Mouse (Mus musculus) testis, adult 2 months (tissue): Measurements from ENCODE around the gene Lmtk2. TPM values are rescaled to one million over a fixed set of nuclear protein-coding genes. Genes with fewer than 3 reads are reported as not detected.

ENCODE experiments used
- H3K27ac ChIP-seq: fragments of 200-500 bp; 2 replicates; pipeline ENCODE4 v1.5.1; 2012; ENCODE audit warnings: low read depth, low read length; ENCODE audit not compliant: control insufficient read depth, insufficient read depth
- H3K27me3 ChIP-seq: fragments of 200-500 bp; 2 replicates; pipeline ENCODE4 v1.6.1; 2012; ENCODE audit warnings: mild to moderate bottlenecking, low read length, moderate library complexity; ENCODE audit not compliant: control insufficient read depth, insufficient read depth
- H3K36me3 ChIP-seq: fragments of 200-500 bp; 2 replicates; pipeline ENCODE4 v1.6.1; 2012; ENCODE audit warnings: mild to moderate bottlenecking, low read length; ENCODE audit not compliant: control insufficient read depth, insufficient read depth
- H3K4me1 ChIP-seq: fragments of 200-500 bp; 2 replicates; pipeline ENCODE4 v1.6.1; 2012; ENCODE audit warnings: low read length; ENCODE audit not compliant: control insufficient read depth, insufficient read depth
- H3K4me3 ChIP-seq: fragments of 200-500 bp; 2 replicates; pipeline ENCODE4 v1.5.1; 2012; ENCODE audit warnings: low read depth, mild to moderate bottlenecking, low read length, moderate library complexity, mixed read lengths; ENCODE audit not compliant: control insufficient read depth
- CTCF ChIP-seq: fragments of 200-500 bp; IDR thresholded peaks from 2 replicates; pipeline ENCODE4 v1.5.1; 2012; ENCODE audit warnings: low read depth, mild to moderate bottlenecking, inconsistent platforms, low read length, moderate library complexity; ENCODE audit not compliant: control insufficient read depth, insufficient read depth, insufficient replicate concordance
- POLR2A ChIP-seq: fragments of 200-500 bp; IDR thresholded peaks from 2 replicates; pipeline ENCODE4 v1.6.1; 2012; ENCODE audit warnings: low read depth, mild to moderate bottlenecking, inconsistent platforms, low read length, moderate library complexity; ENCODE audit not compliant: control insufficient read depth
- polyA plus RNA-seq: library from polyadenylated mRNA; depleted of rRNA; stranded (reverse); fragments of >200 nt; gene quantifications from 2 replicates; pipeline ENCODE4 v1.2.3, GENCODE M21; 2012

Lmtk2 gene
- polyA plus RNA-seq, 1 experiment = 11.3 TPM

DNA sequence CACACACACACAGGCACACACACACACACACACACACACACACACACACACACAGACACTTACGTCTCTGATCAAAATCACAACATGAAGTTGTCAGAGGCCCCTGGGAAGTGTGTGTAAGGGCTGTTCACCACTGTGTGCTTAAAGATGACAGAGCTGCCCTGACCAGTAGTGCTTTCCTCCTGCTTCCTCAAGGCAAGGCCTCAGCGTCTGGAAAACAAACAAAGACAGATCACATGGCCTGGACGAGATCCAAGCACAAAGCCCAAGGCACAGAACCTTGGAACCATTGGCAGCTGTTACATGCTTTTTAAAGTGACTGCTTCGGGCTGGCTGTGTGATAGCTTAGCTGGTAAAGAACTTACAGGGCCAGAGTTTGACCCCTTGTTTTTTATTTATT, 58.4 kb downstream of the Lmtk2 start:
- H3K4me3 ChIP-seq = no peak overlapping the region
- TF ChIP-seq CTCF (no peak), POLR2A (no peak)
- H3K4me1 ChIP-seq = no peaks in the 10 kb centered on the region
- no peak overlapping the region for H3K27ac ChIP-seq
- no peaks in the 10 kb centered on the region for H3K27me3 ChIP-seq
- H3K36me3 ChIP-seq = peaks cover 3% of the 10 kb centered on the region

DNA sequence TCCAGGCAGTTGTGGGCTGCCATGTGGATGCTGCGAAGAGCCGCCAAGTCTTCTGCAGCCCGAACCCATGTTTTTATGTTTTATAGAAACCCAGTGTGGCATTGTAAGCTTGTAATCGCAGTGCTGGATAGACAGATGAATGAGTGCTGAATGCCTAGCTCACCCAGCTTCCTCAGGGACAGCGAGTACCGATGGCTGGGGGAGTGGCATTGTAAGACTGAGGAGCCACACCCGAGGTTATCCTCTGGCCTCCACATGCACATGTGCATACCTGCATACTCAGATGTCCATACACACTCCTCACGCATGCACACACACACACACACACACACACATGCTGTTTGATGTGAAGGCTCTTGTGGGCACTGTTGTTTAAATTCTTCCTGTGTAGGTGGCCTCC, 58.9 kb downstream of the Lmtk2 start:
- no peaks in the 10 kb centered on the region for H3K27me3 ChIP-seq

DNA sequence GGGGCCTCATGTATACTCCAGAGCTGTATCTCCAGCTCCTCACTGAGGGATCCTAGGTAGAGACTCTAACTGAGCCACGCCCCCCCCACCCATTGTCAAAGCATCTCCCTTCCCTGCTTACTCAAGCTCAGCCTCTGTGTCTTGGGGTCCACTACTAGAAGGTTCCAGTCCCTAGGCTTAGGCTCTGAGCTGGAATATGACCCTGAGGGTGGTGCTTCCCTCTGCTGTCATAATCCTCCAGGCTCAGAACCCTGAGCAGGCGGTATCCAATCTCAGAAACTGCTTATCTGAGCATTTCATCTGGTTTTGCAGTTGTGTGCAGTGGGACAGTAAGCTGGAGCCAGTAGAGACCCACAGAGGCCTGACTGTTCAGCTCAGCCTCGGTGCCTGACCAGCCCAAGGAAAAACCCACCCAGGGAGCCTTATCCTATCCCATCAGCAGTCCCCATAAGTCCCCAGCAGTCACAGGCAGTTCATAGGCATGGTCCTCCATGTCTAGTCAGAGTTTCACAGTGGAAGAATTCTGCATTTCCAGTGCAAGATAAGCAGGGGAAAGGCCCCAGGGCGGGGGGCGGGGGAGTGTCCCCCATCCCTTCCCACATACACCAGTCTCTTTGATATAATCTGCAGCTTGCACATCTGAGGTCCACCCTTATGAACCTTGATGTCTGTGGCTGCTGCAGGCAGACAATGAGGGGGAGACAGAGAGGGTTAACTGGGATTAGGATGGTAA, 62.0 kb downstream of the Lmtk2 start:
- no peak overlapping the region for H3K27ac ChIP-seq
- no peaks in the 10 kb centered on the region for H3K27me3 ChIP-seq

More for the DNA sequence above, 58.9 kb downstream of the Lmtk2 start:
- Histone ChIP-seq H3K4me3 (no peak overlapping the region), H3K36me3 (peaks cover 3% of the 10 kb centered on the region), H3K27ac (no peak overlapping the region), H3K4me1 (no peaks in the 10 kb centered on the region)
- TF ChIP-seq POLR2A (no peak), CTCF (no peak)

DNA sequence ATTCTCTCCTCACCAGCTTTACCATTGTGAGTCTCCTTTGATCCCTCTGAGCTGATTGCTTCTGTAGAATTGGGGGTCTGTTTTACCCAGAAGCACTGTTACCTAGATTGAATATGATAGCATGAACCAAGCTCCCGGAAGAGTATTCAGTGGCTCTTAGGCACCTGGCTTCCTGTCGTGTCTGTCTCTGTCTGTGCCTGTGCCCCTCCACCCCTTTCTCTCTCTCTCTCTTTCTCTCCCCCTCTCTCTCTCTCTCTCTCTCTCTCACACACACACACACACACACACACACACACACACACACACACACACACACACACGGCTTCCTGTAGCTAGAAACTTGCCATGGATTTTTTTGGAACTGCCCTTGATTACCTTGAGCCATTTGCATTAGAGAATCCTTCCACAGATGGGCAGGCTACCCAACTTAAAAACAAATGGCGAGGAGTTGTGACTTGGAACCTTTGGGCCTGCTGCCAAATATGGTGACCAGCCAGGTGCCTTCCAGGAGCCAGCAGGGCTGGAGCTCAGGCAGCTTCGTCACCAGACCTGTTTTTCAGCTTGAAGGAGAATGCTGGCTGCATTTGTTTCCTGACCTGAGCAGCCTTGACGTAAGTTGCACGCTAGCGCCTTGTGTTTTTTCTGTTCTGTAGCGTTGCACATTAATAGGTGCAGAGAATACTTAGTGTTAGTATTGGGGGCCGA, 62.7 kb downstream of the Lmtk2 start:
- TF ChIP-seq CTCF = no peak
- TF ChIP-seq POLR2A = no peak
- Histone ChIP-seq H3K36me3 (peaks cover 3% of the 10 kb centered on the region), H3K27ac (no peak overlapping the region), H3K4me1 (no peaks in the 10 kb centered on the region), H3K27me3 (no peaks in the 10 kb centered on the region), H3K4me3 (no peak overlapping the region)

More for the DNA sequence above, 62.0 kb downstream of the Lmtk2 start:
- Histone ChIP-seq H3K36me3 (peaks cover 3% of the 10 kb centered on the region), H3K4me1 (no peaks in the 10 kb centered on the region), H3K4me3 (no peak overlapping the region)
- TF ChIP-seq POLR2A = no peak

DNA sequence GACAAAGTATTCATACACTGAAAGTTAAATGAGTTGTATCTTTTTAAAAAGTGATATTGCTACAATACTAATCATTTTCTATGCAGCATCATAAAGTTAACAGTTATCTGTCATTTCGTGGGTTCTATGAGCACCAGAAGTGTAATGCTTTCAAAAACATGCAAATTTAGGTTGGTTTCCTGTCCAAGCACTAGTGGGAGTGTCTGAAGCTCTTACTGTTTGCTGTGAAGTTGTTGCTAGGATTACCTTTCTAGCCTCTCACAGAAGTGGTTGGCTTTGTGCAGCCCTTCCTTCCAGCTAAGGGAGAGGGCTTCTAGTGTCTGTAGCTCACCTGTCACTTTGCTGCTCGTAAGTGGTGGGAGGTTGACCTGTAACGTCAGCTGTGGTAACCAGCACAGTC, 65.5 kb downstream of the Lmtk2 start:
- H3K27ac ChIP-seq = no peak overlapping the region
- no peaks in the 10 kb centered on the region for H3K4me1 ChIP-seq
- peaks cover 5% of the 10 kb centered on the region for H3K36me3 ChIP-seq
- no peak for TF ChIP-seq POLR2A
- no peak for TF ChIP-seq CTCF
- no peaks in the 10 kb centered on the region for H3K27me3 ChIP-seq
- no peak overlapping the region for H3K4me3 ChIP-seq

- Histone ChIP-seq H3K36me3 (peaks cover 4% of the 10 kb centered on the region), H3K4me3 (no peak overlapping the region), H3K27me3 (no peaks in the 10 kb centered on the region), H3K27ac (no peak overlapping the region), H3K4me1 (no peaks in the 10 kb centered on the region)
- TF ChIP-seq CTCF = no peak
- TF ChIP-seq POLR2A = no peak
These were observed 69.2 kb downstream of the Lmtk2 start for GRCm38 (mm10) chr5:144169275-144169975.

DNA sequence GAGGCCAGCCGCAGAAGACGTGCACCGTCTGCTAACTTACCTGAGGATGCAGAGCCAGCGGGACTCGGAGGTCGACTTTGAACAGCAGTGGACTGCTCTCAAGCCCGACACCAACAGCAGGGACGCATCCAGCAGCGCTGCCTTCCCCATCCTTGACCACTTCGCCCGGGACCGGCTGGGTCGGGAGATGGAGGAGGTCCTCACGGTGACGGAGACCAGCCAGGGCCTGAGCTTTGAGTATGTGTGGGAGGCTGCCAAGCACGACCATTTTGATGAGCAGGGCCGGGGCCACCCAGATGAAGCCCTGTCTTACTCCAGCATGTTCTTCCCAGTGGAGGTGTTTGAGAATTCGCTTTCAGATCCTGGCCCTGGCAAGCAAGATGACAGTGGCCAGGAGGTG, 73.4 kb downstream of the Lmtk2 start:
- H3K27me3 ChIP-seq = no peaks in the 10 kb centered on the region
- H3K27ac ChIP-seq = no peak overlapping the region
- no peaks in the 10 kb centered on the region for H3K4me1 ChIP-seq
- H3K36me3 ChIP-seq = peaks cover 5% of the 10 kb centered on the region
- H3K4me3 ChIP-seq = no peak overlapping the region
- TF ChIP-seq POLR2A (no peak), CTCF (no peak)
